Mouse (Mus musculus) heart, embryonic 14.5 days (tissue): ENCODE measurements around the gene Swt1. TPM values are rescaled to one million over a fixed set of nuclear protein-coding genes. Genes with fewer than 3 reads are reported as not detected.

Experiments
- ATAC-seq: fragments of 200-750 bp; cut with Nextera tagmentation; 2 replicates; pipeline ENCODE4 v1.8.0; 2017; ENCODE audit warnings: low read depth, moderate TSS enrichment; ENCODE audit not compliant: insufficient number of reproducible peaks, insufficient read depth, low FRiP score
- H3K27ac ChIP-seq, 2 experiments: fragments of 200-500 bp in 1 of 2; fragments of 300-500 bp in 1 of 2; sonication (generic) in 1 of 2; replicated peaks in 1 of 2; 2 replicates each; pipeline ENCODE4 v1.5.1; 2012 to 2014; ENCODE audit warnings: low read depth in 2 of 2, low read length in 2 of 2, control low read depth in 1 of 2, mild to moderate bottlenecking in 1 of 2, mixed read lengths in 1 of 2; ENCODE audit not compliant: control insufficient read depth in 1 of 2, insufficient read depth in 1 of 2
- H3K27me3 ChIP-seq: fragments of 300-500 bp; sonication (generic); 2 replicates; pipeline ENCODE4 v1.6.1; 2014; ENCODE audit warnings: mild to moderate bottlenecking, low read length, control low read depth; ENCODE audit not compliant: control insufficient read depth, insufficient read depth
- H3K36me3 ChIP-seq: fragments of 300-500 bp; sonication (generic); 2 replicates; pipeline ENCODE4 v1.6.1; 2014; ENCODE audit warnings: mild to moderate bottlenecking, control low read depth, low read length, mixed read lengths; ENCODE audit not compliant: control insufficient read depth, insufficient read depth
- H3K4me1 ChIP-seq, 2 experiments: fragments of 200-500 bp in 1 of 2; fragments of 300-500 bp in 1 of 2; sonication (generic) in 1 of 2; 2 replicates each; pipeline ENCODE4 v1.6.1; 2012 to 2014; ENCODE audit warnings: low read length in 2 of 2, control low read depth in 1 of 2, mixed read lengths in 1 of 2; ENCODE audit not compliant: control insufficient read depth in 2 of 2, insufficient read depth in 2 of 2
- H3K4me2 ChIP-seq: fragments of 300-500 bp; sonication (generic); 2 replicates; pipeline ENCODE4 v1.6.1; 2014; ENCODE audit warnings: mild to moderate bottlenecking, low read length
- H3K4me3 ChIP-seq, 2 experiments: fragments of 200-500 bp in 1 of 2; fragments of 300-500 bp in 1 of 2; sonication (generic) in 1 of 2; 2 replicates each; pipeline ENCODE4 v1.5.1; 2012 to 2014; ENCODE audit warnings: low read length in 2 of 2, mild to moderate bottlenecking in 2 of 2, control low read depth in 1 of 2, low read depth in 1 of 2, moderate library complexity in 1 of 2; ENCODE audit not compliant: control insufficient read depth in 1 of 2, insufficient read depth in 1 of 2
- H3K9ac ChIP-seq: fragments of 300-500 bp; sonication (generic); 2 replicates; pipeline ENCODE4 v1.6.1; 2014; ENCODE audit warnings: mild to moderate bottlenecking, low read length
- H3K9me3 ChIP-seq: fragments of 300-500 bp; sonication (generic); 2 replicates; pipeline ENCODE4 v1.6.1; 2016; ENCODE audit warnings: low read length, control low read depth; ENCODE audit not compliant: control insufficient read depth
- WGBS: fragments of 180-500 bp; shearing (Covaris S2); extraction: QIAGEN DNeasy Blood & Tissue Kit; methylation state at CpG from one replicate; pipeline ENCODE4 v1.1.7; 2014; 5-methylcytosine and 5-hydroxymethylcytosine counted together
- polyA plus RNA-seq: library from polyadenylated mRNA; unstranded; fragments of >200 nt; fragmentation: Nextera tagmentation; extraction: Ambion mirVana; gene quantifications from 2 replicates; pipeline ENCODE4 v1.2.1, GENCODE M21; 2014

Swt1 gene
- polyA plus RNA-seq, 1 experiment from 2014 or later: 19.9 TPM

DNA sequence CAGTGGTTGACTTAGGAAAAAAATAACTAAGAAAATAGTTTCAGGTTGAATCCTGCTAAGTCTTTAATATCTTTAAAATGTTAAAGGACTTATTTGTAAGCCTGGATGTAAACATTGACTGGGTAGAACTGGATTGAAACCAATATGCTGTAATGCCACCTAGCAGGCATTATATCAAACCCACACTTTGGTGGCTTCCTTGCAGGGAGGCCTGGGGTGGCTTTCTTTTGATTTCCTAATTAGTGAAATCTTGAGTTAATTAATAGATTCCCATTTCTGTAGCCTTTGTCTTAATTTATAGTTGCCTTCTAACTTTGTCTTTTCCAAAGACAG, 82.4 kb downstream of the Swt1 start:
- H3K4me2 ChIP-seq: peak overlapping the region; percentile 74
- no peaks in the 10 kb centered on the region for H3K27me3 ChIP-seq
- H3K36me3 ChIP-seq: peaks cover 20% of the 10 kb centered on the region
- peak overlapping the region in 1 of 2 experiments; percentile 97; a peak in 2 of 4 replicates for H3K27ac ChIP-seq
- ATAC-seq: no peak
- peak overlapping the region; percentile 72 to 93; a peak in 3 of 4 replicates for H3K4me3 ChIP-seq
- H3K9ac ChIP-seq: peak overlapping the region; percentile 99
- no peaks in the 10 kb centered on the region for H3K9me3 ChIP-seq
- H3K4me1 ChIP-seq: peaks cover 2 to 50% of the 10 kb centered on the region in 2 experiments; a peak in 3 of 4 replicates

DNA sequence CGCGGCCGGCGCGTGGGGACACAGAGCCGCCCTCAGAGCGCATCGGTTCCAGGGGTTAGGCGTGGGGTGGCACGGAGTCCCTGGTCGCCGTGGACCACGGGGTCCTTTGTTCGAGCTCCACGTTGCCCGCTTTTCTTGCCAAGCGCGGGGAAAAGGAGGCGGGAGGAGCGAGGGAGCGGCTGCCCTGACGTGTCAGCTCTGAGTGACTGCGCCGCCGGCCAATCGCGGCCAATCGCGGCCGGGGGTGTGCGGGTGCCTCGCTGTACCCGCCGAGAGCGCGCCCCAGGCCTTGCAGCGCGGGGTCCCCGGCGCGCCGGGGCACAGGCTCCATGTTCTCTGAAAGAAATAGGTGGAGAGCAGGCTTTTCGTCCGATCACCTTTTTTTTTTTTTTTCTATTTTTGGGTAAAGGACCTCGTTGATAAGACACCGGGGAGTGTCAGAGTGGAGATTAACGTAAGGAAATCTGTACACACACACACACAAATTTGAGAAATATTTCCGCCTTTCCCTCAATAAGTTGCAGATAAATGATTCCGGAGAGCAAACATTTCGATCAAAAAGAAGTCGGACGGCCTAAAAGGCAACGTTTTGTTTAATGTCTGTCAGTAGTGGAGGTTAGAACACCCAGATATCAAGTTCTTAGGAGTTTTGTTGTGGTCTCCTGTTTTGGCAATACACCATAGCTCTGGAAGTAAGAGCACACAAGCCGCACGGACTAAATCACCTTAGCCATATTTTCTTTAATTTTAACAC, 83.0 kb downstream of the Swt1 start:
- no peaks in the 10 kb centered on the region for H3K27me3 ChIP-seq
- H3K36me3 ChIP-seq: peaks cover 14% of the 10 kb centered on the region
- peaks cover 5 to 53% of the 10 kb centered on the region in 2 experiments; a peak in 3 of 4 replicates for H3K4me1 ChIP-seq
- WGBS: under 1% methylated on average over 55 of the region's 55 CpGs
- H3K4me3 ChIP-seq: peak overlapping the region; percentile 72 to 93
- peak overlapping the region; percentile 74 for H3K4me2 ChIP-seq
- no peaks in the 10 kb centered on the region for H3K9me3 ChIP-seq
- peak overlapping the region; percentile 99 for H3K9ac ChIP-seq
- peak overlapping the region; percentile 86 to 97 for H3K27ac ChIP-seq
- peak; percentile 64 for ATAC-seq

- H3K9me3 ChIP-seq: no peaks in the 10 kb centered on the region
- H3K9ac ChIP-seq: peak within 1 kb of the TSS; percentile 99
- peak within 1 kb of the TSS; percentile 80 to 93 for H3K4me3 ChIP-seq
- under 1% methylated on average over 88 of the region's 104 CpGs for WGBS
- peak; percentile 92 for ATAC-seq
- H3K27me3 ChIP-seq: no peaks in the 10 kb centered on the region
- peaks cover 6% of the 10 kb centered on the region for H3K36me3 ChIP-seq
- H3K4me1 ChIP-seq: peaks cover 10 to 54% of the 10 kb centered on the region in 2 experiments
- H3K27ac ChIP-seq: peak within 1 kb of the TSS; percentile 96 to 97
- peak within 1 kb of the TSS; percentile 74 for H3K4me2 ChIP-seq
Observed at GRCm38 (mm10) chr1:151344283-151345108, 83.8 kb downstream of the Swt1 start, which contains the start of gene Ivns1abp. Ivns1abp (plus strand) TSS chr1:151344477.

- Histone ChIP-seq H3K27me3 (no peaks in the 10 kb centered on the region), H3K9ac (peak overlapping the region; percentile 99), H3K9me3 (no peaks in the 10 kb centered on the region), H3K4me3 (peak overlapping the region; percentile 80 to 93), H3K4me2 (peak overlapping the region; percentile 74), H3K27ac (peak overlapping the region; percentile 96 to 97), H3K36me3 (peaks cover 1% of the 10 kb centered on the region; the same call in 1 of the 2 replicates), H3K4me1 (peaks cover 16 to 58% of the 10 kb centered on the region in 2 experiments)
- ATAC-seq: no peak
- WGBS: 0% methylated on average over 17 of the region's 17 CpGs
Observed at GRCm38 (mm10) chr1:151343571-151344282, 84.5 kb downstream of the Swt1 start.

- WGBS: 9% methylated on average over 6 of the region's 6 CpGs
- ATAC-seq: no peak
Observed at GRCm38 (mm10) chr1:151342968-151343367, 85.3 kb downstream of the Swt1 start.

GRCm38 (mm10) chr1:151342311-151342710, 85.9 kb downstream of the Swt1 start:
- 39% methylated on average over 3 of the region's 3 CpGs for WGBS
- Histone ChIP-seq H3K4me3 (peak overlapping the region in 1 of 2 experiments; percentile 93; a peak in 2 of 4 replicates), H3K4me1 (peaks cover 18 to 60% of the 10 kb centered on the region in 2 experiments), H3K27me3 (no peaks in the 10 kb centered on the region), H3K9ac (peak overlapping the region; percentile 99), H3K36me3 (no peaks in the 10 kb centered on the region), H3K4me2 (peak overlapping the region; percentile 74), H3K27ac (peak overlapping the region; percentile 37 to 97; a peak in 3 of 4 replicates), H3K9me3 (no peaks in the 10 kb centered on the region)
- ATAC-seq: no peak

More at GRCm38 (mm10) chr1:151342968-151343367, 85.3 kb downstream of the Swt1 start:
- peaks cover 17 to 62% of the 10 kb centered on the region in 2 experiments for H3K4me1 ChIP-seq
- H3K4me3 ChIP-seq: peak overlapping the region; percentile 18 to 93; a peak in 3 of 4 replicates
- peak overlapping the region; percentile 96 to 97 for H3K27ac ChIP-seq
- H3K27me3 ChIP-seq: no peaks in the 10 kb centered on the region
- no peaks in the 10 kb centered on the region for H3K36me3 ChIP-seq
- H3K4me2 ChIP-seq: peak overlapping the region; percentile 74
- H3K9me3 ChIP-seq: no peaks in the 10 kb centered on the region
- H3K9ac ChIP-seq: peak overlapping the region; percentile 99
